Mouse (Mus musculus): ENCODE results near the gene Fbp1. TPM values are rescaled to one million over a fixed set of nuclear protein-coding genes. Genes with fewer than 3 reads are reported as not detected.

The Fbp1 gene
- polyA plus RNA-seq, 1 experiment: not detected

DNA sequence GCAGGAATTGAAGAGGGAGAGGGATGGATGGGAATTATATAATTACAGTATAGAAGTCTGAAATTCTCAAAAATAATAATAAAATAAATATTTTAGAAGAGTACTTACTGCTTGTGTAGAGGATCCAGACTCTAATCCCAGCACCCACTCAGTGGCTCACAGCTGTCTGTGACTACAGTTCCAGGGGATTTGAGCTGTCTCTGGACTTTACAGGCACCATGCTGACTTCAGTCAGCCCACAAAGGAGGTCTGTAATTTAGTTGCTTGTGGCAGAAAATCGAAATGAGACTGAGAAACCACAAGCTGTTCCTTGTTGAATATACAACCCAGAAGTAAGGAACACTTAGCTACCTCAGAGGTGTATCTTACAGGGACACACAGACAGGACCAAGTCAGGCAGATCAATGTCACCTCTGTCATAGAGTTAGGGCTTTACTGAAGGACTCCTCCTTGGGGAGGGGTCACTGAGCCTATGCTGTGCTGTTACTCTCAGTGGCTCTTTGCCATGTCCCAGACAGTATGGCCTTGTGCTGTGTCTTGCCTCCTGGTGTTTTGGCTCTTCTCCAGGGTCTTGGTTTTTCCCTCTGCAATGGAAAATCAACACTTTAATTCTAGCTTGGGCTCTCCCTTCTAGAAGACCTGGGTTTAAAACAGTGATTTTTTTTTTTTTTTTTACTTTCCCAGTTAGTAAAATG is 29.5 kb upstream of the Fbp1 start:
- no peak overlapping the region for H3K4me3 ChIP-seq (ENCODE audit: insufficient read depth, low read length)
- H3K27ac ChIP-seq (ENCODE audit: insufficient read depth, low read length): no peak overlapping the region
- no peaks in the 10 kb centered on the region; the same call in 1 of the 2 replicates for H3K4me1 ChIP-seq (ENCODE audit: control insufficient read depth, insufficient read depth, low read length)
- TF ChIP-seq POLR2A (IDR thresholded peaks at IDR 0.05; ENCODE audit: low read depth, low read length): no peak
- no peak for TF ChIP-seq CTCF (IDR thresholded peaks at IDR 0.05; ENCODE audit: borderline replicate concordance, insufficient read depth, low read length)

DNA sequence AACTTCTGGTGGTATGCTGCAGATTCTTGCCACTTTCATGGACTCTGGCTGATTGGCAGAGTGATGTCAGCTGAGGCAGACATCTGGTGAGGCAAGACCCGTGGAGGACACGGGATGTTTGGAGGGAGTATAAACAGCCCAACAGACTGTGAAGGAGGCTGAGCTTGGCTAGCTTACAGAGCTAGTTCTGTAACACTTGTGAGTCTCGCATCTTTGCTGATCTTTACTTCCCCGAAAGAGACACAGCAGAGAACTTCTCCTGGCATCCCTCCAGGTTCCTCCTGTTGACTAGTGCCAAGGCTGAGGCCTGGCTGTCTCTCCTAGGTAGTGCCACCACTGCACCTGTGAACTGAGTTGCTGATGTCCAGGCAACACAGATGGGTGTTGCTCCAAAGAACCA is 28.6 kb upstream of the Fbp1 start:
- H3K4me1 ChIP-seq (ENCODE audit: control insufficient read depth, insufficient read depth, low read length): no peaks in the 10 kb centered on the region; the same call in 1 of the 2 replicates
- no peak overlapping the region for H3K27ac ChIP-seq (ENCODE audit: insufficient read depth, low read length)
- TF ChIP-seq CTCF (IDR thresholded peaks at IDR 0.05; ENCODE audit: borderline replicate concordance, insufficient read depth, low read length) (no peak), POLR2A (IDR thresholded peaks at IDR 0.05; ENCODE audit: low read depth, low read length) (no peak)
- H3K4me3 ChIP-seq (ENCODE audit: insufficient read depth, low read length): no peak overlapping the region

- Histone ChIP-seq H3K4me1 (ENCODE audit: control insufficient read depth, insufficient read depth, low read length) (no peaks in the 10 kb centered on the region), H3K4me3 (ENCODE audit: insufficient read depth, low read length) (no peak overlapping the region), H3K27ac (ENCODE audit: insufficient read depth, low read length) (no peak overlapping the region)
- no peak for TF ChIP-seq POLR2A (IDR thresholded peaks at IDR 0.05; ENCODE audit: low read depth, low read length)
- TF ChIP-seq CTCF (IDR thresholded peaks at IDR 0.05; ENCODE audit: borderline replicate concordance, insufficient read depth, low read length): no peak
Observed at GRCm38 (mm10) chr13:62911575-62911974, 23.5 kb upstream of the Fbp1 start.

GRCm38 (mm10) chr13:62910206-62910605 is 22.1 kb upstream of the Fbp1 start:
- no peaks in the 10 kb centered on the region for H3K4me1 ChIP-seq (ENCODE audit: control insufficient read depth, insufficient read depth, low read length)

DNA sequence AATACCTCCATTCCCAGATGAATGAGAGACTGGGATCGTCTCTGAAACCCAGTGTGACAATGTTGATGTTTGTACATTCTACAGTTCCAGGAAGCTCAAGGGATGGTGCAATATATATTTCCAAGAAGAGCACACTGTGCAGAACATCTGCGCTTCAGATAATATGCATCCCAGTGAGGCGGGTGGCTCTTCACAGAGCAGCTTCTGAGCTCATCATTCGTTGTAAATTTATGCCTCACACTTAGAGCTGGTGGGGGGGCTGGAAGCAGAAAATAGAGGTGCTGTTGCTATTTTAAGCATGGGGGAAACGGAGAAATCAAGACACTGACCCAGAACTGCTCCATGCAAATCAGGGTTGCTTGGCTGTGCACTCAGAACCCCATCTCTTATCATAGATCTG is 21.7 kb upstream of the Fbp1 start:
- Histone ChIP-seq H3K27ac (ENCODE audit: insufficient read depth, low read length) (no peak overlapping the region), H3K4me3 (ENCODE audit: insufficient read depth, low read length) (no peak overlapping the region), H3K4me1 (ENCODE audit: control insufficient read depth, insufficient read depth, low read length) (no peaks in the 10 kb centered on the region)
- TF ChIP-seq CTCF (IDR thresholded peaks at IDR 0.05; ENCODE audit: borderline replicate concordance, insufficient read depth, low read length) (no peak), POLR2A (IDR thresholded peaks at IDR 0.05; ENCODE audit: low read depth, low read length) (no peak)

More at GRCm38 (mm10) chr13:62910206-62910605, 22.1 kb upstream of the Fbp1 start:
- Histone ChIP-seq H3K27ac (ENCODE audit: insufficient read depth, low read length) (no peak overlapping the region), H3K4me3 (ENCODE audit: insufficient read depth, low read length) (no peak overlapping the region)
- no peak for TF ChIP-seq POLR2A (IDR thresholded peaks at IDR 0.05; ENCODE audit: low read depth, low read length)
- TF ChIP-seq CTCF (IDR thresholded peaks at IDR 0.05; ENCODE audit: borderline replicate concordance, insufficient read depth, low read length): no peak

DNA sequence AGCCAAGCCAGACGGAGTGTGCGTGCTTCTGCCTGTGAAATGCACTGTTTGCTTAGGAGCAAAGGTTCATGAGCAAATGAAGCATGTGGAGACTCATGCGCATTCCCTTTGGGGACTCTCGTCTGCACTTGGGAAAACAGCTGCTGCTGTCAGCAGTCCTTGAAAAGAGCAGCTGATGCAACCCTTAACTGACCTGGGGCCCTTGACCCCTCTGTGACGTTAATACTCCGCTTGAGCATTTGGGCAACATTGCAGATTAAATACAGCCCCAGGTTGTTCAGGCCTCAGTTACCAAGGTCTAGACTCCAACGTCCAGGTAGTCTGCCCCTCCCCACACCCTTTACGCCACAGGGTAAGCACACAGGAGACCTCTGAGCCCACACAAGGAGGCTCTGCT is 20.1 kb upstream of the Fbp1 start:
- TF ChIP-seq POLR2A (IDR thresholded peaks at IDR 0.05; ENCODE audit: low read depth, low read length): no peak
- no peak for TF ChIP-seq CTCF (IDR thresholded peaks at IDR 0.05; ENCODE audit: borderline replicate concordance, insufficient read depth, low read length)
- Histone ChIP-seq H3K27ac (ENCODE audit: insufficient read depth, low read length) (no peak overlapping the region), H3K4me3 (ENCODE audit: insufficient read depth, low read length) (no peak overlapping the region), H3K4me1 (ENCODE audit: control insufficient read depth, insufficient read depth, low read length) (no peaks in the 10 kb centered on the region)

DNA sequence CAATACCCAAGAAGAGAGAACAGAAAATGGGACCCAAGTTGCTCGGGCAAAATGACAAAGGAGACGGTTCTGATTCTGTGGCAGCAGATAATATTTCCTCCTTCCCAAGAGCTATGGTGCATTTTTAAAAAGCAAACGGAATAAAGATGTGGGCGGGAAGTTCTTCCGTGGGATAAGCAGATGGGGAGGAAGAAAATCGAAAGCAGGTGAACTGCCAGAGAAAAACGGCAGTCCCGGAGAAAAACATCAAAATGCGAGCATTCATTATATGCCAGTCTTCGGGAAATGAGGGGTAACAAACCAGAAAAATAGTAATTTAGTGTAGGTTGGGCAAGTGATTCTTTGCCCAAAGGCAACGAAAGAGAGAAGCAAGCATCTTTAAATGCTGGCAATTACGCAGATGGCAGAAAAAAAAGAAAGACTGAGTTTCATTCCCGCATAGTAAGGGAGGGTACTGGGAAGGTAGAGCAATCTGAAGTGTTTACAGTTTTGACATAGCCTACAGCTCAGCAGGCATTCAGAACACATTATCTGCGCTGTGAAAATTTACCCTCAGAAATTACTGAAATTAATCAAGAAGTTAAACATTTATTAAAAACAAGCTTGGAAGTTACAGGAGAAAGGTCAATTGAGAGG is 19.6 kb upstream of the Fbp1 start:
- no peak for TF ChIP-seq POLR2A (IDR thresholded peaks at IDR 0.05; ENCODE audit: low read depth, low read length)
- no peak for TF ChIP-seq CTCF (IDR thresholded peaks at IDR 0.05; ENCODE audit: borderline replicate concordance, insufficient read depth, low read length)
- Histone ChIP-seq H3K4me3 (ENCODE audit: insufficient read depth, low read length) (no peak overlapping the region), H3K4me1 (ENCODE audit: control insufficient read depth, insufficient read depth, low read length) (no peaks in the 10 kb centered on the region), H3K27ac (ENCODE audit: insufficient read depth, low read length) (no peak overlapping the region)

- no peak for TF ChIP-seq CTCF (IDR thresholded peaks at IDR 0.05; ENCODE audit: borderline replicate concordance, insufficient read depth, low read length)
- no peak overlapping the region for H3K4me3 ChIP-seq (ENCODE audit: insufficient read depth, low read length)
- H3K4me1 ChIP-seq (ENCODE audit: control insufficient read depth, insufficient read depth, low read length): no peaks in the 10 kb centered on the region
- H3K27ac ChIP-seq (ENCODE audit: insufficient read depth, low read length): no peak overlapping the region
Observed at GRCm38 (mm10) chr13:62901139-62901538, 13.1 kb upstream of the Fbp1 start.

GRCm38 (mm10) chr13:62897927-62898646 is 10.0 kb upstream of the Fbp1 start:
- no peak overlapping the region for H3K4me3 ChIP-seq (ENCODE audit: insufficient read depth, low read length)
- no peaks in the 10 kb centered on the region for H3K4me1 ChIP-seq (ENCODE audit: control insufficient read depth, insufficient read depth, low read length)
- TF ChIP-seq CTCF (IDR thresholded peaks at IDR 0.05; ENCODE audit: borderline replicate concordance, insufficient read depth, low read length): no peak
- TF ChIP-seq POLR2A (IDR thresholded peaks at IDR 0.05; ENCODE audit: low read depth, low read length): no peak
- H3K27ac ChIP-seq (ENCODE audit: insufficient read depth, low read length): no peak overlapping the region

Data from embryonic fibroblast, embryonic 13.5 days (primary cell).